Mouse (Mus musculus): ENCODE data around the gene Cav3.

- TF ChIP-seq CTCF (conservative IDR thresholded peaks at IDR 0.05; ENCODE audit: insufficient read depth, insufficient read length, low read depth, low read length) = 0 out of 2 replicates have a peak, but pooled peaks have one; percentile 4
- TF ChIP-seq POLR2A (IDR thresholded peaks at IDR 0.05; ENCODE audit: low read depth, low read length) = no peak
Observed at GRCm38 (mm10) chr6:112489181-112489909, 30.0 kb downstream of the Cav3 start.

Measured in kidney, adult 2 months (tissue).